Mouse (Mus musculus) myocyte (in vitro differentiated cells): ENCODE data around the gene Grid2.

Source experiments
- CEBPB ChIP-seq: IDR thresholded peaks from 2 replicates; pipeline ENCODE4 v1.6.1; 2011; ENCODE audit warnings: mild to moderate bottlenecking, moderate library complexity; ENCODE audit not compliant: poor library complexity, insufficient read depth, severe bottlenecking
- E2F4 ChIP-seq: IDR thresholded peaks from one replicate; pipeline ENCODE4 v1.6.1; 2011; ENCODE audit warnings: mild to moderate bottlenecking, control low read depth, moderate library complexity; ENCODE audit not compliant: insufficient read depth
- MAX ChIP-seq: IDR thresholded peaks from one replicate; pipeline ENCODE4 v1.6.1; 2011; ENCODE audit warnings: low read depth, mild to moderate bottlenecking, control low read depth
- MYOD1 ChIP-seq, 3 experiments: IDR thresholded peaks; one replicate each; pipeline ENCODE4 v1.6.1; 2011; ENCODE audit warnings: control low read depth in 2 of 3, low read depth in 2 of 3, mild to moderate bottlenecking in 2 of 3, moderate library complexity in 1 of 3; ENCODE audit not compliant: insufficient read length in 2 of 3, control insufficient read depth in 1 of 3
- POLR2A ChIP-seq: IDR thresholded peaks from one replicate; pipeline ENCODE4 v1.6.1; 2011; ENCODE audit warnings: low read depth, mild to moderate bottlenecking, control low read depth, moderate library complexity; ENCODE audit not compliant: insufficient read length
- POLR2AphosphoS2 ChIP-seq: IDR thresholded peaks from one replicate; pipeline ENCODE4 v1.6.1; 2011; ENCODE audit warnings: low read depth, control low read depth; ENCODE audit not compliant: insufficient read length
- REST ChIP-seq: IDR thresholded peaks from one replicate; pipeline ENCODE4 v1.6.1; 2011; ENCODE audit warnings: mild to moderate bottlenecking, control low read depth, moderate library complexity; ENCODE audit not compliant: insufficient read depth, insufficient read length
- SRF ChIP-seq: IDR thresholded peaks from one replicate; pipeline ENCODE4 v1.6.1; 2011; ENCODE audit warnings: low read depth; ENCODE audit not compliant: control insufficient read depth, insufficient read length
- USF1 ChIP-seq: IDR thresholded peaks from one replicate; pipeline ENCODE4 v1.6.1; 2011; ENCODE audit warnings: low read depth, mild to moderate bottlenecking, control low read depth, moderate library complexity

DNA sequence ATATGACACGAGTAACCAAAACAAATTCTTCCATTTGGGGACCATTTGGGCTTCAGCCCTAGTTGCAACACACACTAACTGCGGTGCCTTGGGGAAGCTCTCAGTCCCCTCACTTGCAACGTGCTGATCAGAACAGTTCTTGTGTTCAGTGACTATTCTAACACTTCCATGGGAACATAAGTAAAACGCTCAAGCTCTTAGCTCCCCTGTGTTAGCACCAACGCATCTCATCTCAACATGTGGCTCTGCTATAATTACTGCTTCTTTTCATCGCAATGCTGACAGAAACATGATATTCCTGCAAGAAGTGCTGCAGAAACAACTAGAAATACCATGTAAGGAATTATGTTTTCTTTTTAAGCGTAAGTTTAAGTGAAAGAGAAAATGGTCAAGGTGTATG, 1340.6 kb downstream of the Grid2 start:
- no peak for TF ChIP-seq USF1
- no peak for TF ChIP-seq POLR2A
- TF ChIP-seq POLR2AphosphoS2, result no peak
- no peak for TF ChIP-seq MAX
- no peak for TF ChIP-seq REST
- TF ChIP-seq E2F4, result no peak
- TF ChIP-seq CEBPB, result no peak
- no peak for TF ChIP-seq SRF
- TF ChIP-seq MYOD1 (IDR thresholded peaks at IDR 0.05; ENCODE audit: control insufficient read depth in 1 of 3, insufficient read length in 2 of 3, low read depth in 2 of 3), result no peak
